Mouse (Mus musculus) gonadal fat pad, adult 2 months (tissue): Measurements from ENCODE around the gene Fads1. TPM values are rescaled to one million over a fixed set of nuclear protein-coding genes. Genes with fewer than 3 reads are reported as not detected.

Experiments used
- DNase-seq: peaks from one replicate; pipeline ENCODE4 v3.0.0-alpha.2; 2012; ENCODE audit warnings: low read depth
- polyA plus RNA-seq: library from polyadenylated mRNA; depleted of rRNA; stranded (reverse); fragments of >200 nt; gene quantifications from 2 replicates; pipeline ENCODE4 v1.2.3, GENCODE M21; 2012

Gene Fads1
- polyA plus RNA-seq, 1 experiment, result 111 TPM

DNA sequence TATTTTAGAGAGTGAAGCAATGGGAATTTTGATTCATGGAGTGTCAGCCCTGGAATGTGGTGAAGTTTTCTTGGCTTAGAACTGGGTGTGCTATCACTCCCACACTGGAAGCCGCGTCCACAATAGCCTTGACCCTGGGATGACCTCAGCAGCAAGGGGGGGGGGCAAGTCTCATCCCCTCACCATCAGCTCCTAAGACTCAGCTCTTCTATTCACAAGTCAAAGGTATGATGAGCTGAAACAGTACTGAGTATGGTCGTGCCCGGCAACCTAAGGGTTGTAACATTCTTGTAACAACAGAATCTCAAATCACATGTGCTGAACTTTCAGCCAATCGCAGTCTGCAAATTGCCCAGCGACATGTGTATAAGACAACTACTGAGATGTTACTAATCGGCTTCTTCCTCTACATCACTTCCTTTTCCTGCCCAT lies 5.7 kb upstream of the Fads1 start:
- DNase-seq, result no peak

DNA sequence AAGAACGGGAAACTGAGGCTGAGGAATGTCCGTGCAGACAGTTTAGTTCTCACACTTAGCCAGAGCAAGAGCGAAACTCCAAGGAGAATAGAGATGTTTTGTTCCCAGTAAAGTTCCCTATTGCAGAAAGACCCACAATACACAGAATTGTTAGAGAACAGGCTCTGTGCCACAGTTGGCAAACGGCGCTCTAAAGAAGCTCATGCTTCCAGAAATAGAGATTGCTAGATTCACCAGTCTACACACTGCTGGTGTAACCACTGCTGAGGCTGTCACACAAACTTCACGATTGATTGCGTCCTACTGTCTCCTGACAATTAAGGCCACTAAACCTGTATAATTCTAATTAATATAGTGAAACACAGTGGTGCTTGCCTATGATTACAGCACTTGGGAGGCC lies 1.5 kb upstream of the Fads1 start:
- DNase-seq, result no peak

DNA sequence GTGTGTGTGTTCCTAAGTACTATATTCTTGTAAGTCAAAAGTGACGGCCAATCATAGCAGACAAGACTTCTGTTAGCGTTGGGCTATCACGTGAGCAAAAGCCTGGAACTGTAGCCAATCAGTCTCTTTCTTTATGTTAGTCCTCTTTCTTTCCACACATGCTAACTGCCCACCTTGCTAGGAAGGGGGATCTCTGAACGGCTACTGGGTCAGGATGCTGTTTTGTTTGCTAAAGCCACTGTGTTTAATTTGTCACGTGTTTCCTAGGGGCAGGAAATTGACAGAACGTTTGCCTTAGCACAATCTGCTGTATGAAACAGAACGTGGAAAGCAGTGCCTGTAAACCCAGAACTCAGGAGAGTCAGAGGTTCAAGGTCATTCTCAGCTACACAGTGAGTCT lies 546 bp upstream of the Fads1 start:
- no peak for DNase-seq

DNA sequence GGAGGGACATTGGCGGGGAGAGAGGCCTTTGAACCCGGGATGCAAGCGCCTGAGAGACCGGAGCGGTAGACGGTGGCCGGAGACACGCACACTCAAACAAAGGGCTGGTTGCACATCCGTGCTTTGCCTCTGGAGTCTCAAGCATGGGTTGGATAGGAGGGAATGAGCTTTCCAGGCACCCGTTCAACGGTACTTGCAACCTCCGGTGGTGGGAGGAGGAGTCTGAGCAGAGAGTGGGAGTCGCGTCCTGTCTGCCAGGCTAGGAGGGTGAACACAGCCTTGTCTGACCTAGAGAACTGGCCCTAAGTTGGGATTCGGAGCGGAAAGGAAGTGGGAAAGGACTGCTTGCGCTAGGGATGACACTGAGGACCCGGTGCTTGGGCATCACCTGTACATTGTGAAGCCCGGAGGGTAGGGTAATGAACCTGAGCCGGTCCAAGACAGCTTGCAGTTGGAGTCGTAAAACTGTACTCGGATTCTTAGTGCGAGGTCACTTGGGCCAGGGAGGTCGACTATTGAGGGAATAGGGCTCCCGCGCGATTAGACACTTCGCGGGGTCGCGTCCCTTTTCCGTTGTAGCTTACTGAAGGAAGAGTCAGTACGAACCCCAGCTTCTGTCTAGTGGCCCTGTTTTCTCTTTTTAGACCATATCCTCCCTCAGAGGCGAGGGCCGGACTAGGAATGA lies 753 bp downstream of the Fads1 start:
- no peak for DNase-seq

DNA sequence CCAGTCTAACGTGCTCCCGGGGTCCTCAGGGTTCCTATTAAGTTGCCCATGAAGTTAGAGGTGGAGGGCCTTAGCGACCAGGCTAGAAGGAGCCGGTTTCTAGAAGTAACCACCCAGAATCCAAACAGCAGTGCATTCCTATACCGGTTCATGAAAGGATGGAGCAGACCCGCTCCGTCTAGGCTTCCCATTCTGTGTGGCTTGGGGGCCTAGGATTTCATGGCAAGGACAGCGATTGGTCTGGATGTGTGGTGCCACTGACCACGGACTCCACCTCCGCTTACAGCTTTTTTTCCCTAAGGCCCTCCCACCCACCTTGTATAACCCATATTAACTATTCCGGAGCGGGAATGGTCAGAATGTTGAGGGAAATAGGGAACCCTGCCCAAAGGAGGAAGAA lies 1.4 kb downstream of the Fads1 start:
- no peak for DNase-seq

DNA sequence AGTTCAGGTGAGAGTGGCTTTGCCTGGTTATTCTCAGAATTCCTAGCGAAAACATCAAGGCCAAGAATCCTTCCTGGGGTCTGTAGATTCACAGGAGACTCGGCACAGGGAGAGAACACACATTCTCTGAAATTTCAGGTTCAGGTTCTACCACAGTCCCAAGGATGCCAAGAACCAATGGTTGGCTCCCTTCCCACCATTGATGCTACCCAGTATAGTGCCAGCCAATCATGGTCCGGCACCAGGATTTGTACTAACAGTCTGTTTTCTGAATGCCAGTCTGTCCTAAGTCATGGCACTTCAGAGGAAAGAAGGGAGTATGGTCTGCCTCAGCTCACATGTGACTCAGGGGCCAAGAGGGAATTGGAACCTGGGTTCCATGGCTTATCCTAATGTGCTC lies 3.2 kb downstream of the Fads1 start:
- no peak for DNase-seq

DNA sequence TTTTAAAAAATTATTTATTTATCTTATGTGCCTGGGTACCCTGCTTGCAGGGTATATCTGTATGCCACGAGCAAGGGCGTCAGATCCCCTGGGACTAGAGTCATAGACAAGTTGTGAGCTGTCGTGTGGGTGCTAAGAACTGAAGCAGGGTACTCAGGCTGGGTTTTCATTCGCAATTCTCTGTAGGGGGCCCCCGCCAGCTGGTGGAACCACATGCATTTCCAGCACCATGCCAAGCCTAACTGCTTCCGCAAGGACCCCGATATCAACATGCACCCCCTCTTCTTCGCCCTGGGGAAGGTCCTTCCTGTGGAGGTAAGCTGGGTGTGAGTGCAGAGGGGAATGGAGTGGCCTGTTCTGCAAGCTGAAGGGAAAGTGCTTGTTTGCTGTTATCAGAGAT lies 3.9 kb downstream of the Fads1 start:
- DNase-seq, result no peak

DNA sequence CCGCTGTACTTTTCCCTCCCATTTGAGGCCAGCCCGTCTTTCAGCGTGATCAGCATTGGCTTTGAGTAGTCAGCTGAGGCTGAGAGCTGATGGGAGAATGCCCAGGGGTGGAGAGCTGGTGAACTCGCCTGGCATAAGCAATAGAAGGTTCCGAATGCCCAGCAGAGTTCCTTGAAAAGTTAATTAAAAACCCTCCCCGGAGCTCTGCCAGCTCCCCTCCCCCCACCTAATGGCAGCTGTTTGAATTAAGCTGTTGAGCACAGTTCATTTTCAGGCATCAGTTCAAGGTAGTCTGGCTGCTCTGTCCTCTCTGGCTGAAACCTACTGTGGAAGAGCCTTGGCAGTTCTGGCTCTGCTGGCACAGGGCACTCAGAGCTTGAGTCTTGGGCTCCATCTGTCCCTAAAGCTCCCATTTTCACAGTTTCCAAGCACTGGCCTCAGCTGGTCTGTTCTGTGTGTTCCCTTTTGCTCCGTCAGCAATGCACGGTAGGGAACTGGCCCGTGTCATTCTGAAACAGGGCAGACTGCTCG lies 5.7 kb downstream of the Fads1 start:
- DNase-seq, result no peak

DNA sequence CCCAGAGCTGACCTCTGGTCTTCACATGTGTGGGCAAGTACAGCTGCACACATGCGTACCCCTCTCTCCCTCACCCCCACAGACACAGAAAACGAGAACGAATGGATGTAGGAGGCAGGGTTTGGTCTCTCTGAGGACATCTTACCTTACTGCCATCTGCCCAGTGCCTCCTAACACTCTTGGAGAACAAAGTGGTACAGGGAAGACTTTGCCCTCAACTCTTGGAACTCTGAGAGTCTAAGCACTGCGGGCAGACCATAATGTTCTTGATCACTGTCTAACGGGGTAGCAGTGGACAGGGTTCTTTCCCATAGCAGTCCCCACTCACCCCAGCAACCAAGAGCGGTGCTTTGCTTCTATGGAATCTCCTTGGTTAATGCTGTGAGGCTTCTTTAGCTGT lies 6.3 kb downstream of the Fads1 start:
- DNase-seq, result no peak

DNA sequence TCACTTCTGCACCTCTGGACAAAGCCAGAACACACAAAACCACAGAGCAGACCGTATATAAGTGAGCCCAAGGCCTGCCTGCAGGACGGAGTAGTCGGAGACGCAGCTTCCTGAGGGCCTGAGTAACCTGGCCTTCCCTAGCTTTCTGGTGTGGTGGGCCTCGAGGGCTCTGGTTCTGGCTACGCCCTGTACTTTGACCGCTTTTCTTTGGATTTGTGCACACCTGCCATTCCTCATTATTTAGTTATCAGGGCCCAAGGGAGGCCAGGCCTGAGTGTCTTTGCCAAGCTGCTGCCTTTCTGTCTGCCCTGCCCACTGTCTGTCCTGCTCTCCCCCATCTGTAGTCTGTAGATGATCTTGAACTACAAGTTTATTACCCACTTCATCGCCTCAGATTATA lies 7.3 kb downstream of the Fads1 start:
- no peak for DNase-seq

DNA sequence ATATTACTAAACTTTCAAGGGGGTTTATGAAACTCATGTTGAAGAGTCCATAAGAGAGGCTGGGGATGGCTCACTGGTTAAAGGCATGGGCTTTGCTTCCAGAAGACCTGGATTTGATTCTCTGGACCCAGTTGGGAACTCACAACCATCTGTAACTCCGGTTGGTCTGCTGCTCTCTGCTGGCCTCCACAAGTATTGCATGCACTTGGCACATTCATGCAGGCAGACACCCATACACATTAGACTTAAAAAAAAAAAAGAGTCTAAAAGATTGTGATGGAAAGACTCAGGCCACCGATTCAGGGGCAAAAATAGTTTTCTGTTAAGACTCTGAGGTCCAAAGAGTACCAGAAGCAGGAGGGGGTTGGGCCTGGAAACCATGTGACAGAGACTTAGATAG lies 8.1 kb downstream of the Fads1 start:
- DNase-seq, result no peak

DNA sequence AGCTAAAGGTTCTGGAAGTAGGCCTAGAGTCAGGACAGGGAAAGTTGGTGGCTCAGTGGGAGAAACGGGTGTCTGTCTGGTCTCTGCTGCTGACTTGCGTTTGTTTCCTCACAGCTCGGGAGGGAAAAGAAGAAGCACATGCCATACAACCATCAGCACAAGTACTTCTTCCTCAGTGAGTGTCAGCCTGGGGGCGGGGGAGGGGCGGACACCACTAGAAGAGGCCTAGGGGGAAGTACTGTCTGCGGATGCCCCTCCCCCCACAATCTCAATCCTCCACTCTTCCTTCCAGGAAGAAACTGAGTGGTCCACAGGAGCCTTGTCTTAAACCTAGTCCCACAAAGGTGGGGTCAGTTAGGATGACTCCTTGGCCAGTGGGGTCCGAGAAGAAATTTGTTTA lies 8.6 kb downstream of the Fads1 start:
- no peak for DNase-seq

DNA sequence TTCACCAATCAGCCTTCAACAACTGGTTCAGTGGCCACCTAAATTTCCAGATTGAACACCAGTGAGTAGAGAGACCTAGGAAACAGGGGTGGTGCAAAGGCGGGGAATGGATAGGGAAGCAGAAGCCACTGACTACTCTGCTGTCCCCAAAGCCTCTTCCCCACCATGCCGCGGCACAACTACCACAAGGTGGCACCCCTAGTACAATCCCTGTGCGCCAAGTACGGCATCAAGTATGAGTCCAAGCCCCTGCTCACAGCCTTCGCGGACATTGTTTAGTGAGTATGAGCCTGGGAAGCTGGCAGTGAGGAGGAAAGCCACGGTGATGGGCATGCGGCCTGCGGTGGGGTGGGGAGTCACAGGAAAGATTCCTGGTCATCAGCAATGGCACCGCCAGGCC lies 11.6 kb downstream of the Fads1 start:
- DNase-seq, result no peak

DNA sequence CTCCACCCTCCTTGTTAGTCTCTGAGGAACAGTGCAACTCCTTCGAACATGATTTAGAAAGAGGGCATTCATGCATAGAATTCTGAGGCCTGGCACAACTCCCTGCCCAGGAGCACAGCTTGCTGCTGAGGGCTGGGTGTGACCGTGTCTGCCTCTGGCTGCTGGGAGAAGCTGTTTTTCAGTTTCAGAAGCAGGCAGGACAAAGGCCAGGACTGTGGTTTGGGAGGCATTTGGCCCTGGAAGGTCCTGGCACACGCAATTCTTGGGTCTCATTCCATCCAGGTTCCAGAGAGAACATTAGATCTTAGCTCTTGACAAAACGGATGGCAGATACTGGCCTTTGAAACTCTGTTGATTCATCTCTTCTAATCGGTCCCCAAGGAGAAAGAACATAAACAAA lies 12.6 kb downstream of the Fads1 start:
- DNase-seq, result no peak

DNA sequence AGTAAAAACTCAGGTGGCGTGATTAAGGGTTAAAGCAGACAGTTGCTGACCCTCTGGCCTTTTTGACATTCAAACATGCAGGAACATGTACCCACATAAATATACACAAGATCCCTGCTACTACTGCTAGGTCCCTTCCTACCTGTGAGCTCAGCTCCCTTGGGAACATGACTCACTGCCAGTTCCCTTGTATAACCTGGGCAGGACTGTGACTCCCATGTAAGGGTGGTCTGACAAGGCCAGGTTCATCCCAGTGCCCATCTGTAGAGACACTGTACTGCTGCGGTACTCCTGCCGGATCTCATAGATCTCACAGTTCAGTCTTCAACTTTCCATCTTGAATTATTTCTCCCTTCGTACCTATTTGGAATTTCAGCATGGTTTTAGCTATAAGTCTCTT lies 14.4 kb downstream of the Fads1 start:
- no peak for DNase-seq

DNA sequence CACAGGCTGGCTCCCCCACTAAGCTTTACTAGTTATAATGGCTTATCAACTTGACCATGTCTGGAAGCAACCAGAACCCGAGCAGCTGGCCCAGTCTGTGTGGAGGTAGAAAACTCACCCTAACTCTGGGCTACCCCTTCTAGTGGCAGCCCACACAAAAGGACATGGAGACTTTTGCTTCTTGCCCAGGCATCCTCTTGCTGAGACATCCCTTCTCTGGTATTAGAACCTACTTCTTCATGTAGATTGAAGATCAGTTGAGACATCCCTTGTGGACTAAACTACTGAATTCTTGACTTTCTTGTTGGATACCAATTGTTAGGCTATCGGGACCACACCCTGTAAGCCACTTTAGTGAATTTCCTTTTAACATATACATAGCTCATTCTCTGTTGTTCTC lies 15.6 kb downstream of the Fads1 start:
- DNase-seq, result no peak

DNA sequence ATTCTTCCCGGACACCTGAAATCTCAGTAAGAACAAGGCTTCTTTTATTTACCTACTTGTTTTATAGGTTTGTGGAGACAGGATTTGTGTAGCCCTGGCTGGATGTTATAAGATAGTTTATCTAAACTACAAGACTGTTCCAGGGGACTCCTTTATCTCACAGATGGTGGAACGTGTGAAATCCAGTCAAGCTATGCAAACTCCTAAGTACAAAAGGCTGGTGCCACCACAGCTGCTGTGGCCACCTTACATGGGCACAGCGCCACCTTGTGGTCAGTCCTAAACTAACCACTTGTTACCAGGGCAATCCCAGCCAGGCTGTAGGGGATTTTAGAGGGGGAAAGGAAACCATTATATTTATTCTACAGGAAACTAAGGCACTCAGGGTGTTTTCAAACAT lies 16.0 kb downstream of the Fads1 start:
- no peak for DNase-seq

DNA sequence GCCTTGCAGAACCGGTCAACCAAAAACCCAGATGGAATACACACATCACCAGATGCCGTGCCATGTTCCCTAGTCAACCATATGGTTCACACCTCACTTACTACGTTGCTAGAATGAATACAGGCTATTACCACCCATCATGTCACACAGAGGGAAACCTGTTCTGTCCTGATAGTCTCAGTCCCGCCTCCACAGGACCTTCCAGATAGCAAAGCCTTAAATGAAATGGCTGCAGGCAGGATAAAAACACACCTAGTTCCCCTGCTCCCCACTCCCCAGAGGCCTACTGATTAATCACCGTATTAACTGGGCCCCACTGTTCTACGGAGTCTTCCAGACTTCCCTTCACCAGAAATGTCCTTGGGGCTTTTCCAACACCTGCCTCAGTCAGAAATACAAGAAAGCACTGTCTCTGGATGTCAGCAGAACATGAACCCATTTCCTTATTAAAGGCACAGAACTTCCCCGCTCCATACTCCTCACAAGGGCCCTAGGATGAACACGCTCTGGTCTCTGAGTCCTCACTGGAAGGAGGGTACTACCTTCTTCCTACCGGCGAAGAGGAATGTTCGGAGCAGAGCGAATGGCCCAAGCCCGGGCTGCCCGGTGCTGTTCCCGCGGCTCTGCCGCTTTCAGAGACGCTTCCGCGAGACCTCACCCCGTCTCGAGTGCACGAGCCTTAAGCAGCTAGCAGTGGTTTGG lies 20.6 kb downstream of the Fads1 start:
- no peak for DNase-seq

DNA sequence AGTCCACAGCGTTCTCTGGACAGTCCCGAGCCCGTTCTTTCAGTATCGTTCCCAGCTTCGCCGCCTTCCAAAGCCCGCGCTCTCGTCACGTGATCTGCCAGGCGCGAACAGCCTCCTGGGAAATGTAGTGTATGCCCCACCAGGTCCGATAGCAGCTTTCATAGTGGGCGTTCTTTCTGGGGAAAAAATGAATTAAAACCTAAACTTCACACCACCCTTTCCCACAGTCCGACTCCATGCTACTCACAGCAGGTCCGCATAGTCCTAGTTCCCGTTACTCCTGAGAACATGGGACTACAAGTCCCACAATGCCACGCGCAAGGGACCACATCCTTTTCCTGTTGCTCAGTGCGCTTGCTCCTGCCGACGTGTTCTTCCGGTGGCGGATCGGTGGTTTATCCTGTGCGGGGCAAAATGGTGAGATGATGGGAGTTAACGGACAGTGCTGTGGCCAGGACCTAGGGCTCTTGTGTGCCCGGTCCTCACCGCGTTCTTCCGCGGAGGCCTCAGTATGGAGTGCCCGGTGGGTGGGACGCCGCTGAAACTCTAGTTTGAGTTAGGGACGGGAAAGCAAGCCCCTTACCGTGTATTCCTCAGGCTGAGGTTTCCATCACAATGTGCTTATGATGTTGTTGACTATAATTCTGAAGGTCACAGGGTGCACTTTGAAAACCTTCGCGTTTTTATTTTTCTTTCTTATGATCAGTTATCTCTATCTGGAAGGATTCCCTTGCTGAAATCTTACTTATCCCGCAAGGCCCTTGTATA lies 21.3 kb downstream of the Fads1 start, which contains the start of the genes Tmem258 and Fen1:
Gene Tmem258, plus strand, starts transcription at position 167 of the 768 bp plus-strand sequence.
Gene Fen1, minus strand, starts transcription at position 322 of the 768 bp plus-strand sequence.
- no peak for DNase-seq

DNA sequence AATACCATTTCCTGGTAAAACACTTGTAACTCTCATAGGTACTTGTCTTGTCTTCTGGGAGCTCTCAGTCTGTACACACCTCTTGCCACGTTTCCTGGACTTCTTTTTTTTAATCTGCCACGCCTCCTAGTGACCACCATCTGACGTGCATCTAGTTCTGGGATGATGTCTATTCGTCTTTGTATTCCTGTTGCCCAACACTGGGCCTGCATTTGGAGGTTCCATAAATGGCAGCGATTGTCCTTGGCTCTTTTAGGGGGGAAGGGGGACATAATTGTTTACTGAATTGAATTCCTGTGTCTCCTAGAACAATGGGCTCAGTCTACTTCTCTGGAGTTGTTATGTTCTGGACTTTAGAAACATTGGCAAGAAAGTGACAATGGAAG lies 21.9 kb downstream of the Fads1 start:
- DNase-seq, result no peak

DNA sequence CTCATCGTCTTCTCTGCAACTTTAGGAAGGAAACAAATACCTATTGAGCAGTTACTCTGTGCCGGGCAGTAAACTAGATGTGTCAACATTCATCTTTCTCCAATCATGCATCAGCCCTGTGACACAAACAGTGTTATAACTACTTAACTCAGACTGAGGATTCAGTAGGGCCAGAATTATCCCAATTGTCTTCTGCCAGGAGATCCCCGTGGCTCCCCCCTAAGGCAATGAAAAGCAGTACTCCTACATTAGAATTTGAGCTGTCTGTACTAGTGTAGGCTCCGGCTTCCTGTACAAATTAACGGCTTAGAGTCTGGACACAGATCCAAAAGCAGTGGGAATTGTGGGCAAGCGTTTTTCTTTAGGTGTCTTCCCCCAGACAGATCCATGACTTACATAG lies 22.4 kb downstream of the Fads1 start:
- no peak for DNase-seq

DNA sequence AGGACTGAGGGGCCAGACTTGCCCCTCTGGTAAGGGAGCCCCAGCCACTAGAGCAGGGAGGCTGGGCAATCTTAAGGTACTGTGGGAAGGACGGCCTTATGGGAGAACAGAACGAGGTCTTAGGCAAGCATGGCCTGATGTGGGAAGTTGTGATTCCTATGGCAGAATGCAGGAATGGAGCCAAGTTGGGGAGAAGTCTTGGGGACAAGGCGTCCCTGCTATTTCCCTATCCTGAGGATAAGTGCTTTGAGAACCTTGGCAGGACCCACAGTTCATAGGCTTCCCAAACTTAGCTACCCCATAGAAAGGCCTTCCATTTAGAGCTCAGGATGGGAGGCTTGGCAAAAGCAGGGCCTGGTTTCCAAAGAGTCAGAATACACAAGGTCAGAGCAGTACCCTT lies 26.2 kb downstream of the Fads1 start:
- no peak for DNase-seq

DNA sequence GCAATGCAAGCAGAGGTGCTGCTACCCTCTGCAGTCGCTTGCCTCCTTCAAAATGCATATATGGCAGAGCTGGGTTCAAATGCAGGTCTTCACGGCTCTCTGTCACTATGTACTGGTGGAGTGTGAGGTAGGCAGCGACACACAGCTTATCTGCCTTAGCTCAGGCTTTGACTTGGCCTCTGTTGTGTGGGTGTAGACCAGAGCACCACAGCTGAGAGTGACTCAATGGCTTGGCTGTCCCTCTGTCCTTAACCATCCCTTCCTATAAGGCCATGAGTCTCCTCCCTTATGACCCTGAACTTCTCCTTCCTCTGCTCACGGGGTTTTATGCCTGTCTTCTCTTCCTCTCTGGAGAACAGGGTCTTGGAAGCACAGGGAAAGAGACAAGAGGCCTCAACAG lies 28.2 kb downstream of the Fads1 start:
- no peak for DNase-seq
